Mouse (Mus musculus) c-Kit-positive CD71-positive TER-119-negative erythroid progenitor cells, embryonic 14.5 days (primary cell): Measurements from ENCODE around the gene Gspt1.
"Not testable (repeated sequence)": the region's sequence is repeated elsewhere in the genome, so short reads cannot be mapped to it uniquely, and the experiment has no call there.

Source experiments
- DNase-seq: peaks from one replicate; pipeline ENCODE4 v3.0.0-alpha.2; 2013; ENCODE audit warnings: low read depth

Gspt1 gene

DNA sequence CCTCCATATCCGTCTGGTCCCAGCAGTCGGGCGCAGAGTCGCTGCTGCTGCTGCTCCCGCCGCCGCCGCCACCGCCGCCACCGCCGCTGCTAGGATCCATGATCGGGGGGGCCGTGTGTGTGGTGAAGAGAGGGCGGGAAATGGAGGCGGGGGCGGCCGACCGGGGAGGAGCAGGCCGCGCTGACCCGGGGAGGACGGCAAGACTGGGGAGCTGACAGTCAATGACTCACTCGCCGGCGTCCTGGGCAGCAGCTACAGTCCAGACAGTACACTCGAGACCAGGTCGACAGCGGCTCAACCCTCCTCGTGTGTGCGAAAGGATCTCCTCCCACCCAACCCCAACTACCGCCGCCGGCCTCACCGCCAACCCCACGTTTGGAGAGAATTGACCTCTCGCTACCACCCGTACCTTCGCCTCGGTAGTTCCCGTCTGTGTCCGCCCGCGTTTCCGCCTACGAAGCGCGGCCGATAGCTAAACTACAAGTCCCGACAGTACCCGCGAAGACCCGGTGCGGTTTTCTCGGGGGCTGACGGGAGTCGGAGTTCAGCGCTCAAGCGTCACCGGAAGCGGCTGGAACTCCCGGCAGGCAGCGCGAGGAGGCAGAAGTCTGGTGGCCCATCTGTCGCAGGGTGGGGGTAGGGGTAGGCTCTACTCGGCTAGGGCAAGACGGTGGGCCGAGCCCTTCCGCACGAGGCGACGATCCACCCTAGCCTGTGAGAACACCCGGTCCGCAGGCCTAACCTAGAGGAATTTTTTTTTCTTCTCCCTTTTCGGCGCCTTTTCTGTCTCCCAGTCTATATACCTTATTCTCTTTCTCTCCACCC lies at the start of gene Gspt1:
TSS of gene Gspt1 (minus strand) at position 428 of the 825 bp plus-strand sequence.
- peak; percentile 98 for DNase-seq

- no peak for DNase-seq
These were observed 49.6 kb upstream of the Gspt1 start for GRCm38 (mm10) chr16:11303741-11304140.

- not testable (repeated sequence) for DNase-seq
These were observed 43.6 kb upstream of the Gspt1 start for GRCm38 (mm10) chr16:11297700-11298099.

DNA sequence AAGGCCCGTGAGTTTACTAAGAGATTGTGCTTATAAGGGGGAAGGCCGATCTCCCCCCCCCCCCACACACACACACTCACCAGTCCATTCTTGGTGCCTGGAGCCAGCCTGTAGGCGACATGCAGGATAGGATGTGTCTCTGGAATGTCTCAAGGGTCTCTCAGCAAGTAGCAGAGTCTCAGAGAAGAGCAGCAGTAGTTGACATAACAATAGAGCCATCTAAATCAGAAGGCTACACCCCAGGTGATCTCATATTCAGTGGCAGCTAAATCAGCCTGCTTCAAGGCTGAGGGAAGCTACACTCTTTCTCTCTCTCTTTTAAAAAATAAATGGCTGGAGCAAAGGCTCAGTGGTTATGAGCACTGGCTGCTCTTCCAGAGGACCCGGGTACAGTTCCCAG lies 41.5 kb upstream of the Gspt1 start:
- not testable (repeated sequence) for DNase-seq

DNA sequence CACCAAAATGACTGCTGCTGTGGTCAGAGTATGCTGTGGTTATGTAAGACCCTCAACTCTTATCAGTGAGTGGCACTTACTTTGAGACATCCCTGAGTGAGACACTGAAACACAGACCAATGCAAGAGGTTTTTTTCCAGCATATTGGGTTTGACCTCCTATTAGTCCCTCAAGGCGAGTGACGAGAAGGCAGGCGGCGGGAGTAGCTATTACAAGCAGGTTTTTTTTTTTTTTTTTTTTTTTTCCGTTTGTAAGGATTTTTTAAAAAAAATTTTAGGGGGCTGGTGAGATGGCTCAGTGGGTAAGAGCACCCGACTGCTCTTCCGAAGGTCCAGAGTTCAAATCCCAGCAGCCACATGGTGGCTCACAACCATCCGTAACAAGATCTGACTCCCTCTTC lies 34.7 kb upstream of the Gspt1 start:
- not testable (repeated sequence) for DNase-seq

GRCm38 (mm10) chr16:11285949-11286348 lies 31.8 kb upstream of the Gspt1 start:
- DNase-seq: no peak

DNA sequence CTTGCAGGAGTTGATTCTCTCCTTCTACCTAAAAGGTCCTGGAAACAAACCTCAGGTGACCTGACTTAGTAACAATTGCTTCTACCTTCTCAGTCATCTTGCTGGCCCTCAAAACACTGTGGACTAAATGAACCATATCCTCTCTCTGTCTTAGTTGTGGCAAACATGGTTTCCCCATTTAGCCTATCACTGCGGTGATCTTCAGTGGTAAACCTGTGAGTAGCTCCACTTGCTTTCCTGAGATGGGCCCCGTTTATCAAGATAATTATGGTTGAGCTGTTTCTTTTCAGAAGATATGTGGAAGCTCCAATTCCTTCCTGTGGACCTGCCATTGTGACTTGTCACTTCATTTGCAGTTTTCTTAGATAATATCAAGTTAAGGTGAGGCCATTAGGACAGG lies 30.8 kb upstream of the Gspt1 start:
- no peak for DNase-seq

DNA sequence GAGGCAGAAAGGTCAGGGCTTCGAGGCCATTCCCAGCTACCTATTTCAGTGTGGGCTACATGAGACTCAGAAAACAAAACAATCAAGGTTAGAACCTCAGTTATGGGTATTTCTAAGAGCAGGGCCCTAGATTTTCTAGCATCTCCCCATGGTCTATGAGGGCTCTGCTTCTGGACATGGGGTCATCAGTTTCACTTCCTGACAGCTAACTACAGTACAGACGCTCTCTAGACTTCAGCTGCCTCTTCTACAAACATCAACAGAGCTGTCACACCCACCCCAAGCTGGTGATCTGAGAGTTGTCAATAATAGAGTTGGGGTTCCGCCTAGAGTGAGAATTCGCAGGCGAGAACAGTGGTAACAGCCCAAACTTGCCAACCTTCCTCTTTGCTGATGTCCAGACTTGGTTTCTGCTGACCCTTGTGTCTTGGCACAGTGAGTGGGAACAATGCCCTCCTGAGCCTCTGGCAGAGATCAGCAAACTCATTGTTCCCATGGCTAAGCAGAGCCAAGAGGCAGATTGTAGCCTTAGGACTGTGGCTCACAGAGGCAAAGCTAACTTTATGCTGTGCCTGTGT lies 28.6 kb upstream of the Gspt1 start:
- no peak for DNase-seq

- DNase-seq: no peak
These were observed 24.7 kb upstream of the Gspt1 start for GRCm38 (mm10) chr16:11278778-11279177.

DNA sequence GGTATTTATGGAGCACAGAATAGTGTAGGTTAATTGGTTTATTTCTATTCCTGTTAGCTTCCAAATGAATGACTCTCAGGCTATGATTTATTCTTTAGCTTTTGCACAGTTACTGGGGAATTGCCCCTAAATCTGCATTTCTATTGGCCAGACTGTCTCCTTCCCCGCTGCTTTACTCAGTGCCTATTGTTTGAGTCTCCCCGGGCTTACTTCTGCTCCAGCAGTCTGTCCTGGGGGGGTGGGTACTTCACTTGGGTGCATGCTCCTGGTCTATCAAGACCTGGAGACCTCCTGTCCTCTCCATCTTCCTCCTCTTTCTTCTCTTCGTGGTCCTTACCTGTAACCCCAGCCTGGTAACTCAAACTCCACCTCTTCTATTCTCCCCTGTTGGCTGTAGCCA lies 22.8 kb upstream of the Gspt1 start:
- no peak for DNase-seq

- DNase-seq: no peak
These were observed 16.9 kb upstream of the Gspt1 start for GRCm38 (mm10) chr16:11271073-11271472.

GRCm38 (mm10) chr16:11270642-11271041 lies 16.5 kb upstream of the Gspt1 start:
- peak; percentile 55 for DNase-seq

DNA sequence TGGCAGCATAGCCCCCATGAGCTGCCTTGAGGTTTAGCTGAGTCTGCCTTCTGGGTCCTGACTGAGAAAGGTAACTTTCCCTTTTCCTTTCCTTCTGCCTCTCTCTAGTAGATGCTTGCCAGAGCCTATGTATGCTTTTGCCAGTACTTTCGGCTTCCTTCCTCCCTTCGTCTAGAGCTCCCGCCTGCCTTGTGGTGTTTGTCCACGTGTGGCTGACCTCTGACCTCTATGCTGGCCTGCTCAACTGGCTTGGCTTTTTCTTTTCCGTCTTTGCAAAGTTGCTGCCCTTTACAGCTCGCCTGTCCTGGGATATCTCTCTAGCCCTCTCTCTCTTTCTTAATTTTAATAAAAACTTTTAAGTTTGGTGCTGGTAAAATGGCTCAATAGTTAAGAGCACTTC lies 15.7 kb upstream of the Gspt1 start:
- no peak for DNase-seq

DNA sequence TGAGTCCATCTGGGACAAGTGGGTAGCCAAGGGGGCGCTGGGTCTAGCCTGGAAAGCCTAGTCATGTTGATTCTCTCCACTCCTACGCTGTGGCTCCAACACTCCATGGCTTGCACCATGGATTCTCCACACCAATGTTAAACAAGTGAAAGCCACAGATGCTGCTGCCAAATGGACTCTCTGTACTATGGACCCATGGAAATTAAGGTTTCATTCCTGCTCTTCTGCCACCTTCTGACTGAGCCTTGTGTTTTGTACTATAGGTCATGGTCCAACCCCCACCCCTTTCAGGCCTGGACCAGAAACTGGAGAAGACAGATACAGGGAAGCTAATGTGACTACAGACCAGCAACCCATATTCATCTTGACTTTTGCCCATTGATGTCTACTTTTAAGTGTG lies 12.4 kb upstream of the Gspt1 start:
- DNase-seq: no peak

GRCm38 (mm10) chr16:11263266-11263665 lies 9.1 kb upstream of the Gspt1 start:
- DNase-seq: no peak

GRCm38 (mm10) chr16:11254723-11255164 lies 619 bp upstream of the Gspt1 start:
- DNase-seq: no peak

DNA sequence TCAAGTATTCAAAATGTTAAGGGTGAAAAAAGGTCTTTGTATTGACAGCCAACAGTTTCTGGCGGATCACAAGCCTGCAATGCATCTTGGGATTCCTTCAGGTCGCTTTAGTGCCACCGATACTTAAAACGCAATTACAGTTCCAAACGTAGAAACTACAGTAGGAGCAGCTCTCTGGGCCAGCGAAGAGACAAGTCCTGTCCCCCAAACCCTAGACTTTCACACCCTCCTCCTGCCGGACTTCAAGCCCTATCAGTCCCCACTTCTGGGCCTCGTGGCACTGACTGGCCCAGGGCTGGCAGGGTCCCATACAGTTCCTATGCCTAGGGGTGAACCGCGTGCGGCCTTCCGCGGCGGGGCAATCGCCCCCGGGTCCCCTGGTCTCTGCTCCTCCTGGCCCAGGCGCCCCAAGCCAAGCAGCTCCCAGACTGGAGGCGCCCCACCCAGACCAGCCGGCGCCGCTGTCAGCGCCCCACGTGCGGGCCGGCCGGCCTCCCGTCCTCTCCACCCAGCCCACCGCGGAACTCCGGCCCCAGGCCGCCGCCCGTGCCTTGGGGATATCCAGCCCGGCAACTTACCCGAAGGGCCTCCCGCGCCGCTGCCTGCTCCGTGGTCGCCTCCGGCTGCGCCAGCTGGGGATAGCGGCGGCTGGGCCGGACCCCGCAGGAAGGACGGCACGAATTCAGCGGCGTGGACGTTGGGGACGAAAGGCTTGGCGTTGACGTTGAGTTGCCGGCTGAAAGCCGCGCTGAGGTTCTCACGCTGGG lies 877 bp downstream of the Gspt1 start:
- peak; percentile 39 for DNase-seq

- DNase-seq: no peak
These were observed 6.3 kb downstream of the Gspt1 start for GRCm38 (mm10) chr16:11247791-11248190.

GRCm38 (mm10) chr16:11245767-11246166 lies 8.4 kb downstream of the Gspt1 start:
- DNase-seq: no peak

GRCm38 (mm10) chr16:11242401-11242800 lies 11.7 kb downstream of the Gspt1 start:
- no peak for DNase-seq

DNA sequence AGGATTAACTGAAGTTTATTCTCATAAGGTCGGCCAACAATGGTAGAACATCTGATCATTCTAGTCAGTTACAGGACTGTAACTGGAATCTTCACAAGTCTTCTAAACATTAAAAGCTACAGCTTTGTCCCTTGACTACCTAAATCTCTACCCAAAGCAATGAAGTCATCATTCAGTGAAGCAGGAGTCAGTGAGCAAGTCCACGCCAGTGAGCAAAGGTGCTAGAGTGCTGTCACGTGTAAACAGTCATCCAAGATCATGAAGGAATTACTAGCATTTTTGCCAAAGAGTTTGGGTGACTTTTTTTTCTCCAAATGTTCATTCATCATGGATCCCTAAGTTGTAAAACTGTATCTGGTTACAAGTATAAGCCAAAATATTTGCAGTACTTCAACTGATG lies 36.3 kb downstream of the Gspt1 start:
- no peak for DNase-seq

GRCm38 (mm10) chr16:11203600-11204390 lies 50.3 kb downstream of the Gspt1 start:
- peak; percentile 15 for DNase-seq
